Mouse (Mus musculus) embryonic stem cell, embryonic (primary cell): ENCODE measurements around the gene Rps24.
"Not testable (repeated sequence)": the region's sequence is repeated elsewhere in the genome, so short reads cannot be mapped to it uniquely, and the experiment has no call there.

Experiments used
- CTCF ChIA-PET, 4 experiments: fragments of 300-600 bp in 2 of 4; fragments of 350-600 bp in 2 of 4; sonication (Branson Sonifier 250); formaldehyde crosslinking; loops; one replicate each; lab custom pipeline; 2022; ENCODE audit warnings: inconsistent platforms in 2 of 4; lab: Charles Lee
- POLR2A ChIA-PET, 4 experiments: fragments of 300-600 bp in 2 of 4; fragments of 350-600 bp in 2 of 4; sonication (Branson Sonifier 250); formaldehyde crosslinking; loops; one replicate each; lab custom pipeline; 2022; ENCODE audit warnings: antibody characterized with exemption in 4 of 4, inconsistent platforms in 1 of 4; lab: Charles Lee

Gene Rps24

GRCm38 (mm10) chr14:24486773-24487227, at the start of gene Rps24, which contains the start of gene Polr3a:
Gene Rps24, plus strand, starts transcription at chr14:24487125.
Gene Polr3a, minus strand, starts transcription at chr14:24487058.
- POLR2A ChIA-PET: interaction anchor here (0.6 to 14.8 kb wide), 20 partner anchors 9 to 1756 kb away, joined by 3 to 182 read pairs (median 6); no protein-coding TSS in a partner anchor
- CTCF ChIA-PET: no interaction called here

DNA sequence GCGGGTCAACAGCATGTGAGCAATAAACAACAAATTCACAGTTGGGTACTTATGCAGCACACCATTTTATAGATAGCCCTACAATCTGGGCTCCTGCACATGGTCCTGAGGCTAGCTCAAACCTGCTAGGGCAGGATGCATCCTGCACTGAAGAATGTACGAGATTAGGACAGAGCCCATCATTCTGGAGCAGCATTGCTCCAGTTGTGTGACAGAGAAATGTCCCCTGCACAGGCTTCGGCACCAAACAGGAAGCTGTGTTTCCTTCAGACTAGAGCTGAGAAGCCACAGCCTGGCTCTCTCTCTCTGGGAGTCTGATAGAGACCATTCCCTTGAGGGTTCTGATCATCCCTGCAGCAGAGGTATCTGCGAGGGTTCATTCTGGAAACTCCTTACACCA, 43.4 kb upstream of the Rps24 start:
- CTCF ChIA-PET, POLR2A ChIA-PET: not testable (repeated sequence)

GRCm38 (mm10) chr14:24458191-24458590, 28.7 kb upstream of the Rps24 start:
- ChIA-PET CTCF (no interaction called here), POLR2A (interaction anchor here in 2 of 4 experiments (0.6 to 1.3 kb wide), 5 partner anchors 19 to 33 kb away, joined by 3 to 4 read pairs (median 3); no protein-coding TSS in a partner anchor)

DNA sequence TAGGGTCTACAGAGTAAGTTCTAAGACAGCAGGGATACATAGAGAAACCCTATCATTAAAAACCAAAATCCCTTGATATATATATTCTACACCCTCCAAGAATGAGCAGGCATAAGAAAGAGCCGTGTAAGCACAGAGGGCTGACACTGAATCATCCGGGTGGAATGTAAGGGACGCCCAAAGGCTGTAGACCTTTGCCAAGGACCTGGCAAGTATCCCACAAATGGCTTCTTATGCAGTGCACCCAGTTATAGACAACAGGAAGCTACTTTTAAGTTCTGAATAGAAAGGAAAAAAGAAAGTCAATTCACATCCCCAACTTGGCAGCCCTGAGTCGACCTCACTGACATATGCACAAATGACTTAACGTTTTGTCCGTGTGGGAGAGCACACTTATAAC, 18.1 kb upstream of the Rps24 start:
- ChIA-PET CTCF (interaction anchor here in 1 of 4 experiments (0.7 kb wide), 1 partner anchor 17 kb away, joined by 5 read pairs; no protein-coding TSS in a partner anchor), POLR2A (interaction anchor here in 1 of 4 experiments (0.9 to 2.5 kb wide), 4 partner anchors 20 to 31 kb away, joined by 3 to 9 read pairs (median 3); no protein-coding TSS in a partner anchor)

DNA sequence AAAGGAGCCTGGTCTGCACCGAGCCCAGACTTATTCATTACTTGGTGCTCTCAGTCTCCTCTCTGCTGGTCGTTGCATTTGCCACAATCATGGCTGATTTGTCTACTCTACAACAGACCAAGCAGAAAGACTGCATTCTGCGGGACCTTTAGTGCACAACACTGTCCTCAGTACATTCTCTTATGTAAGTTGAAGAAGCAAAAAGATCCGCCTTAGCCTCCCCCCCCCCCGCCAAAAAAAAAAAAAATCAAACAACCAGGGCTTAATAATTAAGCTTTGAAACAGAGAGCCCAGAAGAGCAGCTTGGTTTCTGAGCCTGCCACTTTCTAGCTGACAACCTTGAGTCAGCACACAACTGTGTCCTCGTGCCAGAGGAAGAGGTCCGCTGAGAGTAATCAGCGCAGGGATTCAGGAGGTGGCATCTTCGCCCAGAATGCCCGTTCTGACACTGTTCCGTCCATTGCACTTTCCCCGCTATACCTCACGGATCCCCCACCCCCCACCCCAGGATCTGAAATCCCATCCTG, 621 bp upstream of the Rps24 start:
- ChIA-PET CTCF (no interaction called here), POLR2A (interaction anchor here (0.6 to 14.8 kb wide), 16 partner anchors 9 to 480 kb away, joined by 3 to 182 read pairs (median 7); no protein-coding TSS in a partner anchor)

DNA sequence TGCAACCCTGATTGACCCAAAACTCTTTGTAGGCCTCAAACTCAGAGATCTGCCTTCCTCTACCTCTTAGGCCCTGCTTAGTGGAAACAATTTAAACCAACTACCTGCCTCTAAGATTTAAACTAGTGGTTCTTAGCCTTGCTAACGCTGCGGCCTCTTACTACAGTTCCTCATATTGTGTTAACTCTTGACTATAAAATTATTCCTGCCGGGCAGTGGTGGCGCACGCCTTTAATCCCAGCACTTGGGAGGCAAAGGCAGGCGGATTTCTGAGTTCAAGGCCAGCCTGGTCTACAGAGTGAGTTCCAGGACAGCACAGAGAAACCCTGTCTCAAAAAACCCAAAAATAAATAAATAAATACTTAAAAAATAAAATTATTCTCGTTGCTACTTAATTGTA, 2.8 kb downstream of the Rps24 start:
- POLR2A ChIA-PET: interaction anchor here in 2 of 4 experiments (2.4 to 2.9 kb wide), 2 partner anchors 10 to 13 kb away, joined by 16 to 24 read pairs; no protein-coding TSS in a partner anchor
- CTCF ChIA-PET: not testable (repeated sequence)

DNA sequence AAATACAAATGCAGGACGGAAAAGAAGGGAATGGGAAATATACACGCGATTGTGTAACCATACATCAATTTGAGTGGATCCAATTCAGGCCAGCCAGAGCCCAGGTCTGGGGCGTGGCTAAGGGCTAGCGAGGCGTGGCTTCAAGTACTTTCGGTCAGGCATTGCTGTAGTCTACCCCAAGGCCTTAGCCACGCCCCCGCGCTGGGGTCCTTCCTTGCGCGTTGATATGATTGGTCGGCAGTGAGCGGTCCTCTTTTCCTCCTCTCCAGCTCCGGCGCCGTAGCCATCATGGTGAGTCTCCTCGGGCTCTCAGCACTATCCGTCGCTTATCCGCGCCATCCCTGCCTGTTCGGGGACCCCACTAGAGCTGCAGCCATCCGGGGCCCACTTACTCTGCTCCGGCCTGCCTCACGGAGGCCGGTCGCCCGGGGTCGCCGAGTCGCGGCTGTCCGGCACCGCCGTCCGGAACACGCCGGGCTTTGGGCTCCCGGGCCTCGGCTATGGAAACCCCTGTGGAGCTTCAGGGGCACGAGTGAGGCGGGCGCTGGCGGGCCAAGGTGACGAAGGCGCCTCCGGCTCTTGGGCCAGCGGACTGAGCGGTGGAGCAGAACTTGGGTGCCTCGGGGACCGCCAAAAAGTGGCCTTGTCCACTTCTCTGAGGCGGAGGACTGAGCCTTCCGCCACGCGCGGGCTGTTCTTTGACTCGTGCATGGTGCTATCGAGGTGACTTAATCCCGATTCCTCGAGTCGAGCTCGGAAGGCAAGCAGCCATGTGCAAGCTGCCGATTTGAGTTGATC, 3.7 kb downstream of the Rps24 start:
- CTCF ChIA-PET: no interaction called here
- POLR2A ChIA-PET: interaction anchor here (0.5 to 11.4 kb wide), 54 partner anchors 8 to 1204 kb away, joined by 3 to 182 read pairs (median 4); partner anchors contain the start of genes Polr3a (in 1 of the 4) and Rps24 (in 1 of the 4)

DNA sequence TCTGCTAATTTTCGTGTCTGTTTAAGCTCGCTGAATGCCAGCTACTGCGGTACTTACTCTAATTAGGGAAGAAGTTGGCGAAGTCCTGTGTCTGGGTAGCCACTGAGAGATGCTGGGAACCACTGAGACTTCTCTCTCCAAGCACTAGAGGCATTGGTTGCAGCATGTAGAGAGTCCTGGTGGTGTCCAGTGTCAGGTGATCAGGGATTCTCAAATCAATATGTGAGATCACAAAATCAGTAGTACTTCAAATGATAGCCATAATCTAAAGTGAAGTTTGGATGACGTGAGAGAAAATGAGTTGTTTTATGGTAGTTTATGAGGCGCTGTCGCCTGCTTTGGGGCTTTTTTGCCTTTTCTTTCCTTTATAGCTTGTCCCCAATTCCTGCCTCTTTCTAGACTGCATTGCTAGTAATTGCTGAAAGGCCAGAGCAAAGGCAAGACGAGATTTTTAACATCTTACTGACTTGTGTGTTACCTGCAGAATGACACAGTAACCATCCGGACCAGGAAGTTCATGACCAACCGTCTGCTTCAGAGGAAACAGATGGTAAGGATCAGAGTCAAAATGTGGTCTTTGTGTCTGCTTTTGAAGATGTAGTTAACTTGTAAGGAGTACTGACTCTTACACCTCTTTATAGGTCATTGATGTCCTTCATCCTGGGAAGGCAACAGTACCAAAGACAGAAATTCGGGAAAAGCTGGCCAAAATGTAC, 4.5 kb downstream of the Rps24 start:
- ChIA-PET CTCF (no interaction called here), POLR2A (interaction anchor here (0.6 to 11.4 kb wide), 51 partner anchors 8 to 1203 kb away, joined by 3 to 182 read pairs (median 4); partner anchors contain the start of genes Dlg5 (in 1 of the 4), Polr3a (in 1 of the 4) and Rps24 (in 1 of the 4))

- ChIA-PET CTCF (no interaction called here), POLR2A (interaction anchor here in 3 of 4 experiments (0.7 to 11.4 kb wide), 13 partner anchors 7 to 1162 kb away, joined by 3 to 182 read pairs (median 4); partner anchors contain the start of genes Polr3a (in 1 of the 3) and Rps24 (in 1 of the 3))
Observed at GRCm38 (mm10) chr14:24493256-24493655, 6.3 kb downstream of the Rps24 start.

GRCm38 (mm10) chr14:24496507-24496906, 9.6 kb downstream of the Rps24 start:
- POLR2A ChIA-PET: interaction anchor here (0.6 to 11.4 kb wide), 13 partner anchors 10 to 1269 kb away, joined by 3 to 182 read pairs (median 3); partner anchors contain the start of genes Polr3a (in 2 of the 4), Rps24 (in 2 of the 4) and Zmiz1 (in 1 of the 4)
- CTCF ChIA-PET: no interaction called here

DNA sequence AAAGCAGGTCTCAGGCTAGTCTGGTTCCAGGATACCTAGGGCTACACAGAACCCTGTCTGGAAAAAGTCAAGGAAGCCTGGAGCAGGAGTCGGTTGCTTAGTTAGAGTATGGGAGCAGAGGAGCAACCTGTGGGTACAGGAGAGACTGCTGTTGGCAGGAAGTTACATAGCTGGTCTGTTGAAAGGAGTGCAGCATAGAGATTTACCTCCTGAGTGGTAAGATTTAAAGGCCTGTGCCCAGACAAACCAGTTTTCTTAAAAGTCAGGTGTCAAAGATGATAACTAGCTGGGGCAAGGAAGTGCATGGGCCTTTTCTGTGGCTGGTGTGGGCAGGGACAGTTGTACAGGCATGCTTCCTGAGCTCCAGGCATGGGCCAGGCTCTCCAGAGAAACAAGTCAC, 10.5 kb downstream of the Rps24 start:
- CTCF ChIA-PET: no interaction called here
- POLR2A ChIA-PET: interaction anchor here (0.6 to 11.4 kb wide), 27 partner anchors 10 to 1090 kb away, joined by 3 to 182 read pairs (median 4); partner anchors contain the start of genes Polr3a (in 2 of the 4) and Rps24 (in 2 of the 4)

DNA sequence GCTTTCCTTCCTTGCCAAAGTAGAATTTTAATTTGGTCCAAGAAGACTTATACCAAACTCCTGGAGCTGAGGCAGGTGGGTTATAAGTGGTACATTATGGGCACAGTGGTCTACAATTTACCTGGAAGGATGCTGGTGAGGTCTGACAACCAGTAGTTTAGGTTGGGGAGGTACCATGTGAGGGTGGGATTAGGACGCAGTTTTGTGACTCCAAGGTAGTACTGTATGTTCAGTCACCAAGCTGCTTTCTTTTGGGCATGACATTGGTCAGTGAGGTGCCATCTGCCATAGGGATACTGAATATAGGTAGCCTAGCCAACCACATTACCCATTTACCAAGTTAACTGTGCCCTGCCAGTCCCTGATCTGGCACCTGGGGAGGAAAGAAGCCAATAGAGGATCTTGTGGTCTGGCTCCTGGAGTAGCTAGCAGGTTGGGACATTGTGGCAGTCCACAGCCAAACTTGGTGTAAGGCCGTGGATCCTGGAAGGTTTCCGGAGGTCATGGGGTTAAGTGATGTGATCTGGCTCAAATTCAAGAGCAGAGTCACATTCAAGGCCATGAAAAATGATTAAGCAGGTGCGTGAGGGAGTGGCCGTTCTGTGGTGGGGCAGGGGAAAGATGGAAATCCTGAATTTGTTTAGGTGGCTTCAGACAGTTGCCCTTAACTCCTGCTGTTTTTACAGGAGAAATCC, 11.8 kb downstream of the Rps24 start:
- POLR2A ChIA-PET: interaction anchor here (0.5 to 11.4 kb wide), 43 partner anchors 7 to 1095 kb away, joined by 3 to 182 read pairs (median 4); partner anchors contain the start of genes Polr3a (in 3 of the 4), Rps24 (in 3 of the 4) and Dlg5 (in 1 of the 4)
- CTCF ChIA-PET: interaction anchor here in 1 of 4 experiments (1.3 kb wide), 1 partner anchor 11 kb away, joined by 3 read pairs; no protein-coding TSS in a partner anchor

DNA sequence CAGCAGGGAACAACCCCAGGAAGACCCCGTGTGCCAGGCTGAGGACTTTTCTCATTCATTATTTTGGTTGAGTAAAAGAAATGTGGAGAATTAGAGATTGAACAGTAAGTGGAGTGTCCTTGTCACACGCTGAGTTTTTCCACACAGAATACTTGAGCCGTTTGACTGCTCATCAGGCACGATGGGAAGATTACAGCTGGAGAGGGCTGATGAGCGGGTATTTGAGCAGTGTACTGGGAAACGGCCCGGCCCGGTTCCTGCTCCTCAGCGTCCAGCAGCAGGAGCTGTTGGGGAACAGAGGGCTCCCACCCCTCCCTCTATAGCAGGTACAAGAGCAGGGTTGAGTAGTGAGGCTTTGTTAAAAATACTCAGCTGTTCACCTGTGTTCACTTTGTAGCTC, 12.6 kb downstream of the Rps24 start:
- ChIA-PET POLR2A (interaction anchor here (0.5 to 11.4 kb wide), 45 partner anchors 8 to 906 kb away, joined by 3 to 182 read pairs (median 4); partner anchors contain the start of genes Polr3a (in 2 of the 4), Rps24 (in 2 of the 4) and Dlg5 (in 1 of the 4)), CTCF (interaction anchor here in 1 of 4 experiments (1.0 kb wide), 1 partner anchor 1066 kb away, joined by 3 read pairs; no protein-coding TSS in a partner anchor)

GRCm38 (mm10) chr14:24500091-24500844, 13.3 kb downstream of the Rps24 start:
- ChIA-PET CTCF (interaction anchor here (0.6 to 1.7 kb wide), 11 partner anchors 8 to 1065 kb away, joined by 3 to 5 read pairs (median 3); no protein-coding TSS in a partner anchor), POLR2A (interaction anchor here (0.6 to 11.4 kb wide), 45 partner anchors 8 to 1104 kb away, joined by 3 to 182 read pairs (median 4); partner anchors contain the start of genes Polr3a (in 2 of the 4) and Rps24 (in 2 of the 4))

- CTCF ChIA-PET: interaction anchor here (0.6 to 1.7 kb wide), 10 partner anchors 7 to 1065 kb away, joined by 3 to 5 read pairs (median 3); no protein-coding TSS in a partner anchor
- POLR2A ChIA-PET: interaction anchor here (0.7 to 11.4 kb wide), 27 partner anchors 9 to 565 kb away, joined by 3 to 182 read pairs (median 4); partner anchors contain the start of genes Polr3a (in 2 of the 4) and Rps24 (in 2 of the 4)
Observed at GRCm38 (mm10) chr14:24500845-24501186, 13.9 kb downstream of the Rps24 start.

DNA sequence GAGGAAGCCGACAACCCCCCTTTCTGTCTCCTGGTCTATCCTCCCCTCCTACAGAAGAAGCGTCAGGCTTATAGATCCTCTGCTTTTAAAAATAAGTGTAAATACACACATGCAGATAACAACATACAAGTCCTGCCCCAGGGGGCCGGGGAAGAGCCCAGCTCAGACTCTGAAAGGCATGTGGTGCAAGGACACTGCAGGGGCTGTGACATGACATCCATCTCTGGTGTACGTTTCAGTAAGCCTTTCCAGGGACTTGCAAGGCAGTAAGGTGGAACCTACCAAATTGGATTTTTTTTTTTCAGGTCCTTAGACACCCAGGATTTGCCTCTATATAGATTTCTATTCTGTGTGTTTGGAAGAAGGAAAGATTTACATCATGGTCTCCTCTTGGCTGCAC, 14.3 kb downstream of the Rps24 start:
- ChIA-PET POLR2A (interaction anchor here in 3 of 4 experiments (0.7 to 11.4 kb wide), 19 partner anchors 8 to 565 kb away, joined by 3 to 182 read pairs (median 5); partner anchors contain the start of genes Polr3a (in 2 of the 3) and Rps24 (in 2 of the 3)), CTCF (interaction anchor here in 2 of 4 experiments (1.0 to 1.7 kb wide), 5 partner anchors 9 to 439 kb away, joined by 3 to 5 read pairs (median 4); no protein-coding TSS in a partner anchor)
